Mouse (Mus musculus): ENCODE results near the gene Adck1.

GRCm38 (mm10) chr12:88398658-88399057 lies 38.3 kb downstream of the Adck1 start:
- TF ChIP-seq CTCF (IDR thresholded peaks at IDR 0.05; ENCODE audit: borderline replicate concordance, insufficient read depth, low read length) (no peak), POLR2A (IDR thresholded peaks at IDR 0.05; ENCODE audit: low read depth, low read length) (no peak)

Measured in embryonic fibroblast, embryonic 13.5 days (primary cell).